11 mouse cellular contexts compared by ENCODE assay signal in the genomic region with DNA sequence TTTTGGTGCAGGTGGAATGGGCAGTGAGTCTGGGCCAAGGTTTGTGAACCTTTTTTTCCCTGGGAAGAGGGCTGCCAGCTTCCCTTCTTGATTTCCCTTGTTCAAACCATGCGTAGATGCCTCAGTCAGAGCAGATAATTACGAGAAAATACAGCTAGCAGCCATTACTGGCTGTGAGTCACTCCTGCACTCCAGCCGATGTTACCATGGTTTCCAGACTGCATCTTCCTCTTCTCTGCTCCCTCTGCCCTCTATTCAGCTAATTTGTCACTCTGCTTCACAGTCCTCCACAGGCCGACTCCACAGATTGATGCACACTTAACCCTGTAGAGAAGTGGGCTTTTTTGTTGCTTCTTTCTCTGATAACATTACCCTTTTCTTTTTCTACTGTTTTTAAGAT. TPM values are rescaled to one million over a fixed set of nuclear protein-coding genes. Genes with fewer than 3 reads are reported as not detected.
DNase-seq lines count a peak whose midpoint lies in the region; ATAC-seq and TF ChIP-seq lines count a peak whose summit lies in the region.
"Had no signal": no experiment of that assay in that cellular context is flagged by ENCODE, and none has a peak within 500 bp of the region (broad histone marks: within the 10 kb centered on the region; RNA-seq: fewer than 3 reads in every experiment).

No protein-coding gene starts in this region.

- DNase-seq in frontal cortex, postnatal 36 days (ENCODE audit: low spot score in 2 of 2): peak; percentile 6 to 20
- peak; percentile 18 for DNase-seq in embryo, embryonic 10.5 days (ENCODE audit: low spot score)
- peak; percentile 28 for DNase-seq in hindbrain, postnatal 0 days (ENCODE audit: low spot score)
- no peak for DNase-seq in ovary, postnatal 10 days (ENCODE audit: low spot score)
- DNase-seq: kidney, adult 8-10 months had no signal

- WGBS in hindbrain, postnatal 0 days: 31% methylated on average over 4 of the region's 4 CpGs
- WGBS in midbrain, embryonic 15.5 days: 36% methylated on average over 4 of the region's 4 CpGs
- 57% methylated on average over 4 of the region's 4 CpGs for WGBS in kidney, embryonic 16.5 days

- no peaks in the 10 kb centered on the region for H3K27me3 ChIP-seq in hindbrain, postnatal 0 days (ENCODE audit: insufficient read depth, low read length)
- 0 out of 2 replicates have a peak, but pooled peaks cover 2% of the 10 kb centered on the region for H3K27me3 ChIP-seq in midbrain, embryonic 15.5 days (replicated peaks)
- H3K27me3 ChIP-seq in kidney, embryonic 16.5 days (ENCODE audit: insufficient read depth, low read length): peaks cover 10% of the 10 kb centered on the region; the same call in 1 of the 2 replicates
- H3K27me3 ChIP-seq: stomach, embryonic 15.5 days had no signal

- H3K4me3 ChIP-seq in hindbrain, postnatal 0 days (ENCODE audit: low read length): no peak overlapping the region
- H3K4me3 ChIP-seq in midbrain, embryonic 15.5 days: no peak overlapping the region
- H3K4me3 ChIP-seq in kidney, embryonic 16.5 days (ENCODE audit: low read length): no peak overlapping the region
- H3K4me3 ChIP-seq: stomach, embryonic 15.5 days had no signal

- H3K9me3 ChIP-seq in hindbrain, postnatal 0 days (ENCODE audit: low read length): no peaks in the 10 kb centered on the region
- H3K9me3 ChIP-seq in midbrain, embryonic 15.5 days: no peaks in the 10 kb centered on the region
- H3K9me3 ChIP-seq in kidney, embryonic 16.5 days (ENCODE audit: low read length): no peaks in the 10 kb centered on the region
- H3K9me3 ChIP-seq: stomach, embryonic 15.5 days had no signal

- H3K4me1 ChIP-seq in hindbrain, postnatal 0 days (ENCODE audit: insufficient read depth, low read length): no peaks in the 10 kb centered on the region
- peaks cover 4% of the 10 kb centered on the region; the same call in 1 of the 2 replicates for H3K4me1 ChIP-seq in midbrain, embryonic 15.5 days
- H3K4me1 ChIP-seq in kidney, embryonic 16.5 days (ENCODE audit: insufficient read depth, low read length): no peaks in the 10 kb centered on the region
- H3K4me1 ChIP-seq: stomach, embryonic 15.5 days had no signal

- H3K27ac ChIP-seq in hindbrain, postnatal 0 days: peak overlapping the region; percentile 52; the same call in 1 of the 2 replicates
- peak overlapping the region; percentile 74 for H3K27ac ChIP-seq in midbrain, embryonic 15.5 days
- no peak overlapping the region for H3K27ac ChIP-seq in kidney, embryonic 16.5 days (ENCODE audit: low read length)
- H3K27ac ChIP-seq: macrophage; stomach, embryonic 15.5 days had no signal

- no peak overlapping the region for H3K4me2 ChIP-seq in hindbrain, postnatal 0 days (ENCODE audit: low read depth, low read length)
- no peak overlapping the region for H3K4me2 ChIP-seq in midbrain, embryonic 15.5 days
- H3K4me2 ChIP-seq in kidney, embryonic 16.5 days (replicated peaks; ENCODE audit: low read depth, low read length): no peak overlapping the region
- H3K4me2 ChIP-seq: stomach, embryonic 15.5 days had no signal

- no peak for ATAC-seq in frontal cortex, adult (ENCODE audit: low TSS enrichment)
- ATAC-seq in hindbrain, postnatal 0 days: no peak
- ATAC-seq in midbrain, embryonic 15.5 days (replicated peaks): no peak
- no peak for ATAC-seq in kidney, embryonic 16.5 days (ENCODE audit: low FRiP score, low TSS enrichment)
- no peak for ATAC-seq in erythroblast, adult 5-6 weeks (replicated peaks; ENCODE audit: low FRiP score, poor library complexity, severe bottlenecking)

- TF ChIP-seq CTCF in hindbrain, postnatal 0 days (IDR thresholded peaks at IDR 0.05; ENCODE audit: low read depth): no peak

- no peaks in the 10 kb centered on the region for H3K36me3 ChIP-seq in hindbrain, postnatal 0 days (ENCODE audit: insufficient read depth, low read length)
- no peaks in the 10 kb centered on the region for H3K36me3 ChIP-seq in midbrain, embryonic 15.5 days (replicated peaks)
- H3K36me3 ChIP-seq in kidney, embryonic 16.5 days (ENCODE audit: insufficient read depth, low read length): no peaks in the 10 kb centered on the region
- H3K36me3 ChIP-seq: stomach, embryonic 15.5 days had no signal

- no peak overlapping the region for H3K9ac ChIP-seq in hindbrain, postnatal 0 days (replicated peaks; ENCODE audit: low read length)
- H3K9ac ChIP-seq in midbrain, embryonic 15.5 days: no peak overlapping the region
- no peak overlapping the region for H3K9ac ChIP-seq in kidney, embryonic 16.5 days (replicated peaks; ENCODE audit: low read length)
- H3K9ac ChIP-seq: stomach, embryonic 15.5 days had no signal

RNA-seq across cellular contexts. Expression of gene Pin4, which starts 3.6 kb away (rescaled TPM):
- total RNA-seq in hindbrain, postnatal 0 days (2014; rRNA removed): 2.2 and 5.3 TPM in 2 replicates
- polyA plus RNA-seq in hindbrain, postnatal 0 days (2015; fragmentation: Nextera tagmentation; extraction: Ambion mirVana): 50.1 and 57.6 TPM in 2 replicates
- 63.9 and 71.5 TPM in 2 replicates for polyA plus RNA-seq in midbrain, embryonic 15.5 days (2015; fragmentation: Nextera tagmentation; extraction: Ambion mirVana)
- 56.7 and 65.1 TPM in 2 replicates for polyA plus RNA-seq in kidney, embryonic 16.5 days (2015; fragmentation: Nextera tagmentation; extraction: Ambion mirVana)
- 11.1 and 17.7 TPM in 2 replicates for total RNA-seq in erythroblast, adult 5-6 weeks (2015; ENCODE audit: low replicate concordance)
- 26.3 and 52.1 TPM in 2 replicates for total RNA-seq in erythroblast, adult 5-6 weeks (2017; ENCODE audit: low replicate concordance)

RNA-seq across cellular contexts. Expression of gene Ercc6l, which starts 41.2 kb away (rescaled TPM):
- total RNA-seq in hindbrain, postnatal 0 days (2014; rRNA removed): 1.8 and 2.1 TPM in 2 replicates
- 0.90 and 1.3 TPM in 2 replicates for polyA plus RNA-seq in hindbrain, postnatal 0 days (2015; fragmentation: Nextera tagmentation; extraction: Ambion mirVana)
- 1.4 and 1.6 TPM in 2 replicates for polyA plus RNA-seq in midbrain, embryonic 15.5 days (2015; fragmentation: Nextera tagmentation; extraction: Ambion mirVana)
- polyA plus RNA-seq in kidney, embryonic 16.5 days (2015; fragmentation: Nextera tagmentation; extraction: Ambion mirVana): 13.5 and 14.1 TPM in 2 replicates
- 7.7 and 11.1 TPM in 2 replicates for total RNA-seq in erythroblast, adult 5-6 weeks (2015; ENCODE audit: low replicate concordance)
- 9.9 and 13.9 TPM in 2 replicates for total RNA-seq in erythroblast, adult 5-6 weeks (2017; ENCODE audit: low replicate concordance)

RNA-seq across cellular contexts. Expression of gene Rtl5, which starts 44.6 kb away (rescaled TPM):
- total RNA-seq in hindbrain, postnatal 0 days (2014; rRNA removed): 23.7 and 33.8 TPM in 2 replicates
- 3.6 and 4.8 TPM in 2 replicates for polyA plus RNA-seq in hindbrain, postnatal 0 days (2015; fragmentation: Nextera tagmentation; extraction: Ambion mirVana)
- polyA plus RNA-seq in midbrain, embryonic 15.5 days (2015; fragmentation: Nextera tagmentation; extraction: Ambion mirVana): 9.4 and 11.6 TPM in 2 replicates
- polyA plus RNA-seq in kidney, embryonic 16.5 days (2015; fragmentation: Nextera tagmentation; extraction: Ambion mirVana): 3.4 and 3.9 TPM in 2 replicates
- total RNA-seq in erythroblast, adult 5-6 weeks (2015; ENCODE audit: low replicate concordance): not detected in 2 replicates
- 0.77 and 2.4 TPM in 2 replicates for total RNA-seq in erythroblast, adult 5-6 weeks (2017; ENCODE audit: low replicate concordance)
